Mouse (Mus musculus) right cerebral cortex, postnatal 14 days (tissue): ENCODE data around the gene AI661453.

ENCODE experiments used
- DNase-seq: peaks from one replicate; pipeline ENCODE4 v3.0.0; 2022

The AI661453 gene

DNA sequence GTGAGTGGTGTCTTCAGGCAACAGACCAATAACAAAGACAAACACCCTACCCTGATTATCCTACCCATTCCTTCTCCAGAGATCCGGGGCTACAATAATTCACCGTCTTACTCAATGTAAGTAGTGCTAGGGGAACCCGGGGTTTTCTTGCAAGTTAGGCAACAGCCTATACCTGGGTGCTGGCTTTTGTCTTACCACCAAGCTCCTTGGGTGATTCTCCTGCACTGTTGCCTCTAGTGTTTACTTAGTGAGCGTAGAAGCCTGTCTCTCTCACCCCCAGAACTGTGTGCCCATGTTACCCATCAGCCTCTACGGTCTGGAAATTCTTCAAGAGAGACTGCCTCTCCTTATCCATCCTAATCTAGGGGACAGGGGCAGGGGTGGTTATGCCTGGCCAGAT lies 67.8 kb downstream of the AI661453 start:
- DNase-seq: no peak

DNA sequence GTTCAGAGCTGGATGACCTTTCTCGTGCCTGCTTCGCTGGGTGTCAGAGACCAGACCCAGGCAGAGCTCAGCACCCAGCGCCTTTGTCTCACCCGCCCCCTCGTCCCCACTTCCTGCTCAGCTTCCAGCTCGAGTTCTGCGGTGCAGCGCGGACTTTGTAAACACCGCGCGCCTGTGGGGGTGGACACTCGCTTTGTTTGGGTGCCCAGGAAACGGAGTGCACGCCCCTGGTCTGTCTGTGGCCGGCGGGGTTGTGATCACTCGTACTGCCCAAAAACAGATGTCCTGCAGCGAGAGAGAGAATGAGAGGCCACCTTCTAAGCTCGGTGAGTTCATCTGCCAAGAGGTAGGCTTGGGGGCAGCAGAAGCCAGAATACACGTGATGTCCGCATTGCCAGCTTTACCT lies 68.5 kb downstream of the AI661453 start, which contains the start of gene Ccnd3:
Ccnd3 (plus strand) TSS at position 111 of the 406 bp plus-strand sequence.
- peak; percentile 57 for DNase-seq

DNA sequence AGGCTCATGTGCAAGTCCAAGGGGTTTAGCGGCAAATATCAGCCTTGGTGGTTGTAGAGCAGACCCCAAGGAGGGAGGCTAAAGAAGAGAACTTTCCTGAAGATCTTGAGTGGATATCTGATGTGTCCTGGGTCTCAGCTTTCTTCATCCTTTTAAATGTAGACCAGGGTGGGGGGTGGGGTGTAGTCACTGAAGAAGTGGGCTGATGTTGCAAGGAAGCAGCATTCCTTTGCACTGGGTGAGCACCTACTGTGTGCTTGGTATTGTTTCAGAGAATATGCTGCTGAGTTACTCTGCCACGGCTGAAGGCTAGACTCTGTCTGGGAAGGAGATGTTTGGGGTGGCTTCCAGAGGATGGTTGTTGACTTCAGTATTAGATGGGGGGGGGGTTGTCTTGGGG lies 69.2 kb downstream of the AI661453 start:
- no peak for DNase-seq

DNA sequence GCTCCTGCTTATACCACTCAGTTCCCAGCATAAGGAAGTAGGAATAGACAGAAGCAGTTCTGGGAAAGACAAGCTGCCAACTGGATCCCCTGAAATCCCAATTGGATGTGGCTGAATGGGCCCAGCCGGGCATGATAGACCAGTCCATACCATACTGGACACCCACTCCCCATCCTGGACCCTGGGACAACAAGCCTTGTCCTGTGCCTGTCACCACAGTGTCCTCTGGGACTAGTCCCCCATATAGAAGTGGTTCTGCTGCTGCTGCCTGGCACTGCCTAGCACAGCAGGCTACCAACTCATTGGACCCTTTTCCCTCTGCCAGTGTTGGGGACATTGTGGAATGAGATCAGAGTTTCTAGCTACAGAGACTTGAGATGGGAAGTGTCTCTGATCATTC lies 69.6 kb downstream of the AI661453 start:
- no peak for DNase-seq

DNA sequence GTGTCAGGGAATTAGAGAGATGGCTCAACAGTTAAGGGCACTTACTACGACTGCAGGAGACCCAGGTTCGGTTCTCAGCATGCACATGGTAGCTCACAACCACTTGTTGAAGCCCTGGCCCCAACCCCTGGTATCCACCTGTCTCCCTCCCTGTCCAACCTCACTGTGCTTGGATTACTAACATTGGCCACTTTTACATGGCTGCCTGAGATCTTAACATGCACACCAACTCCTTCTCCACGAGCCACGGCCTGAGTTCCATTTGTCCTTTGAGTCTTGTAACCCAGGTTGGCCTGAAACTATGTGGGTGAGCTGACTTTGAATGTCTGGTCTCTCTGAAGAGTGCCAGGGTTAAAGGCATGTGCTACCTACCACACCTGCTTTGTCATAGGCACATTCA lies 70.3 kb downstream of the AI661453 start:
- DNase-seq: no peak

DNA sequence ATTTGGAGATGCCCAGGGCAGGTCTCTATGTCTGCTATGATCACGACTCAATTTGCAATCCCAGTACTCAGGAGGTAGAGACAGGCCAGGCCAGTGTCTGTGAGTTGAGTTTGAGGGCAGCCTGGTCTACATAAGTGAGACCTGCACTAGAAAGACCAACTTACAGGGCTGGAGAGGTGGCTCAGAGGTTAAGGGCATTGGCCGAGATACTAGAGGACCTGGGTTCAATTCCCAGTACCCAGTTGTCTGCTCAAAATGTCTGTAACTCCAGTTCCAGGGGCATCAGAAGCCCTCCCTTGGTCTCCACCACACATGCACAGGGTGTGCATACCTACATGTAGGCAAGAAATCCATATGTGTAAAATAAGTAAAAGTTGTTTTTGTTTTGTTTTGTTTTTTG lies 71.1 kb downstream of the AI661453 start:
- no peak for DNase-seq

DNA sequence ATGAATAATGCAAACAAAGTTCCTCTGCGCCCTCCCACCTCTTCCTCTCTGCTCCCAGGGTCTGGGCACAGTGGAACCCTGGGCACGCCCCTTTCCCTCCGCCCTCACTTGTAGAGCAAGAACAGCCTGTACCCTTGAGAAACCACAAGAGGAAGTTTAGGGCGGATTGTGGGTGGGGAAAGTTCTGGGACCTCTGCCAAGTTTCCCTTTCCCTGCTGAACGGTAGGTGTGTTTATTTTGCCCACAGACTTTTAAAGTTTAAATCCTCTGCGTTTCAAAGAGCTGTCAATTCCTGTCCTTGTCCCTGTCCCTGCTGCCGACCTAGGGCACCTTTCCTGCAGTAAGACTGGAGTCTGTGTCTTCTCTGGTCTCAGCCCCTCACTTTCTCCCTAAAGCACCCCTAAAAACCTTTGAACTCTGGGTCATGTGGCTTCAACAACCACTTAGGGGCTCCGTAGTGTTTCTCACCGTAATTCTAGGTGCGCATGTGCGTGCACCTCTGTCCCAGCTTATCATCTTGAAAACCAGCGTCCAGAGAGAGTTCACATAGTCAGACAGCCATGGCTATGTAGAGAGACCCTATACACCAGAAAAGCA lies 71.7 kb downstream of the AI661453 start:
- peak; percentile 79 for DNase-seq

DNA sequence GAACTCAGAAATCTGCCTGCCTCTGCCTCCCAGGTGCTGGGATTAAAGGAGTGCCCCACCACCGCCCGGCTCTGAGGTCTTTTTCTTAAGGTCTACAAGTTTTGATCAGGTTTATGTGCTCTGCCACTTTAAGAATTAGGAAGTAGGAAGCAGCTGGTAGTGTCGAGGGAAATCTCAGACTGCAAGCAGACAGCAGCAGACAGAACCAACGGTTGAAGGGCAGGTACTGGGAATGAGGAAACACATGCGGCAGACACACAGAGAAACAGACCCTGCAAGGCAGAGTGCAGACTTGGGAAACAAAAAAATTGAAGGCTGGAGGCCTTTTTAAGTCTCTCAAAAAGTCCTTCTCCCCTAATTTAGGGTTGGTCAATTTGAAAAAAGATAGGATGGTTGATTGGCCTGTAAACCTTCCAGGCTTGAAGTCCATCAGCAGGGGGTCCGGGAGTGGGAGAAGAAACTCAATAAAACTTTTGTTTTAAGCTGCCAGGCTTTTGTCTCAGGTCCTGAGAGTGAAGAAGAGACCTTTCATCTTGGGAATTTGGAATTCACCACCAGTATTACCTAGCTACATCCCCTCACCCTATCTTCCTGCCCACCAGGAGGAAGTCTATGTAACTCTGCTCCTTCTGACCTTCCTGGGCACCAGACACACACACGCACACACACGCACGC lies 72.8 kb downstream of the AI661453 start:
- DNase-seq: no peak

DNA sequence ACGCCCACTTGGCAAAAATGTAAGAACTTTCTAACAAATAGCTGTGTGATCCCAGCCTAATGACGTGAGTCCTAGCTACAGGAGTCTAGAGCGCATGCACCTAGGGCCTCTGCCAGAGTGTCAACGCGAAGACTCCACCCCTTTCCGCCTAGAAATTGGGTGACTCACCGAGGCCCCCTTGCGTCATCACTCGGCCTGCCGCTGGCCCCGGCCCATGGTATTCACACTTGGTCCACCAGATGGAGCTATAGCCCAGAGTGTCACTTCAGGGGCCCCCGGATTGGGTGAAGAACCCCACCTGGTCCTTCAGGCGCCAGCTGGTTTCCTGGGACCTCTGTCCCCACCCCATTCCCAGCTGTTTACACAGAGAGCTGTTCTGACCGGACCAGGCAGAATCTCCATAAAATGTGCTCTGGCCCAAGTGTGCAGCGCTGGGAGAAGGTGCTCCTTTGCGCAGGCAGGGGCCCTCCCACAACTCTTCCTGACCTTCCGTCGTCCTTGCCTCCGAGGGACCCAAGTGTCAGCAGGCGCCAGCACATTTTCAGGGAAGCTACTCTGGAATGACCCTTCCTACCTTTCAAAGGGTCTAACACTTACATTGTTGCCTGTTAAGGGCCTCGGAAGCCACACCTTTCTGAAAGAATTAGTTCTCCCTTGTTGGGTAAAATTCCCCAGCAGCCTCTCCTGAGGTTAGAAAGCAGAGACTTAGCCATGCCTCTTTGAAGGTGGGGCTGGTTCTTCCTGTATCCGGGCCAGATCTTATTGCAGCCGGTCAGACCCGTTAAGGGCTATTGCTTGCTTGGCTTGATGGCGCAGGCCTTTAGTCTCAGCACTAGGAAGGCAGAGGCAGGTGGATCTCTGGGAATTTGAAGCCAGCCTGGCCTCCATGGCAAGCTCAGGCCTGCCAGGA lies 75.0 kb downstream of the AI661453 start:
- peak; percentile 91 for DNase-seq

DNA sequence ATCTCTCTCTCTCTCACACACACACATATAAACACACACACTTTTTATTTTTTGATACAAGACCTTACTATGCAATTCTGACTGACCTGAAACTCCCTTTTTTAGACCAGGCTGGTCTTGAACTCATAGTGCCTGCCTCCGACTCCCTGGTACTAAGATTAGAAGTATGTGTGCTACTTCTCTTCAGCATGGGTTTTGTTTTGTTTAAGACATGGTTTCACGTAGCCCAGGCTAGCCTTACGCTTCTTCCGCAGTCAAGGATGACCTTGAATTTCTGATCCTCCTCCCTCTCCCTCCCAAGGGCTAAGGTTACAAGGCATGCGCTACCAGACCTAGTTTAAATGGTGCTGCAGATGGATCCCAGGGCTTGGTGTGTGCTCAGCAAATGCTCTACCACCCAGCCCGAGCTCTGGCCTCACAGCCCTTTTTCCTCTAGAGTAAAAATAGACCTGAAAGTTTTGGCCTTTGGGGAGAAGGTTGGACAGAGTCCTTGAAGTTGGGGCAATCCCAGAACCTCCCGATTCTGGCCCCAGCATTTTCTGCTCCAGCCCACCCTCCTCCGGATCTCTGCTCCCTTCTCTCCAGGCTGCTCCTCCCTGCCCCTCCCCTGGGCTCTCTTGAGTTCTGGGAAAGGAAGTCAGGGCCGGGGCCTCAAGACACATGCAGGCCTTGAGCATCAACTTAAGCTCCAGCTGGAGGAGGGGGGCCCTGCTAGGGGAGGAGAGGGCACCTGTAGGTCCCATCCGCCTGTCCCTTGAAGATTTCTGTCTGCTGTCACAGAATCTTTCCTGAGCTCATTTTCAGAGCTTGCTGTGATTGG lies 76.8 kb downstream of the AI661453 start:
- no peak for DNase-seq

DNA sequence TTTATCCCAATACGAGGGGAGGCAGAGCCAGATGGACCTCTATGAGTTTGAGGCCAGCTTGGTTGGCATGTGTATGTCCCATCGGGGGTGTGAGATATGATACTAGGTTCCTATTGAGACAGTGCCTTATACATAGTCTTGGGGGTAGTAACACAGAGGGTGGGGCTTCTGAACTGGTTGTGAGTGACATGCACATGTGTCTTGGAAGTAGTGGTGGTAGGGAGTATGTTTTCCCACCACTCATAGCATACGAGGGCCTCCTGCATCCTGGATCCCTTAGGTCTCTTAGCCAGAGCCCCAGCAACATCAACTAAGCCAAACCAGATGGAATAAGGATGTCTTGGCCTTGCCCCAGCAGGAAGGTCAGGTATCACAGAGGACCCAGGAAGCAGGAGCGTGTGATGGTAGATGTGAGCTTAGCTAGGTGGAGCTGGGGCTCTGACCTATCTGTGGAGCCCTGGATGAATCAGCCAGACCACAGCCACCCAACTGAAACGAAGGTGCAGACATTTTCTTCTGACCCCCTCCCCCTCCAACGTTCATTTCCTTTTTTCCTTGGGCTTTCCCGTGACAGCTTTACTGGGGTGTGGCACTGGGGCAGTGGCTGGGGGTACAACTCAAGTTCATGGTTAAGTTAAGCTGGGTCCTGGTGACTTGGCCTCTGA lies 78.9 kb downstream of the AI661453 start:
- no peak for DNase-seq

DNA sequence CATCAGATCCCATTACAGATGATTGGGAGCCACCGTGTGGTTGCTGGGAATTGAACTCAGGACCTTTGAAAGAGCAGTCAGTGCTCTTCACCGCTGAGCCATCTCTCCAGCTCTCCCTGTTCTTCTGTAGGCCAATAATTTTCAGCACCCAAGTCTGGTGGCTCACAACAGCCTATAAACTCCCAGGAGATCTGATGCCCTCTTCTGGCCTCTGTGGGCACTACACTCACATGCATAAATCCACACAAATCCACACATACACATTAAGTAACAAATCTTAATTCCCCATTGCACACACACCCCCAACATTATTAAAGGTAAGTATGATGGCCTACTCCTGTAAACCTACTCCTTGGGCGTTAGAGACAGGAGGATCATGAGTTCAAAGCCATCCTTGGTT lies 79.8 kb downstream of the AI661453 start:
- DNase-seq: no peak

DNA sequence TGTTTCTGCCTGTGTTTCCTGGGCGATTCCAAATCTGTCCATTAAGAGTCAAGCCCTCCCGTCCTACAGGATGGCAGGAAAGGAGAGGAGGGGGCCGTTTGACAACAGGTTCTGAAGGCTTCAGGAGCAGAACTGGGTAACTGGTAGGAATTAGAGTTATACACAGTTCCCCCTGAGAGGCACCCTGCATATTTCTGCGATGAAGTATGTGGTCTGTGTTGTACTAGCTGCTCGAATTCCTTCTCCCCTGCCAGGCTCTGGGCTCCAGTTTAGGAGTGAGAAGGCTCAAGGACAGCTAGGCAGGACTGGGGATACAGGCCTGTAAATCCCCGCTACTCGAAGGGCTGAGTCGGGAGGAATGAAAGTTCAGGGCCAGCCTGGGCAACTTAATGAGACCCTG lies 81.8 kb downstream of the AI661453 start:
- no peak for DNase-seq
